Mouse (Mus musculus): ENCODE data around the gene Jdp2. TPM values are rescaled to one million over a fixed set of nuclear protein-coding genes. Genes with fewer than 3 reads are reported as not detected.
"Not testable (repeated sequence)": the region's sequence is repeated elsewhere in the genome, so short reads cannot be mapped to it uniquely, and the experiment has no call there.

The Jdp2 gene
- polyA plus RNA-seq, 1 experiment from 2014 or later: 0.12 TPM

GRCm38 (mm10) chr12:85660855-85661254 lies 62.0 kb downstream of the Jdp2 start:
- WGBS (ENCODE audit: insufficient replicate concordance): 62% methylated on average over 12 of the region's 12 CpGs
- H3K4me3 ChIP-seq (ENCODE audit: low read depth, low read length): no peak overlapping the region
- ATAC-seq (ENCODE audit: low read depth): no peak
- no peaks in the 10 kb centered on the region for H3K27me3 ChIP-seq (ENCODE audit: control insufficient read depth, insufficient read depth, low read depth, low read length)
- no peak overlapping the region for H3K4me2 ChIP-seq (ENCODE audit: low read depth, low read length)
- H3K4me1 ChIP-seq (ENCODE audit: control insufficient read depth, low read depth, low read length): no peaks in the 10 kb centered on the region
- no peak overlapping the region for H3K9ac ChIP-seq (ENCODE audit: low read depth, low read length)
- no peak overlapping the region for H3K27ac ChIP-seq (ENCODE audit: low read length)
- no peaks in the 10 kb centered on the region for H3K9me3 ChIP-seq (replicated peaks; ENCODE audit: control insufficient read depth, low read length)
- no peaks in the 10 kb centered on the region for H3K36me3 ChIP-seq (ENCODE audit: control insufficient read depth, insufficient read depth)

- not testable (repeated sequence) for H3K4me3 ChIP-seq (ENCODE audit: low read depth, low read length); H3K27me3 ChIP-seq (ENCODE audit: control insufficient read depth, insufficient read depth, low read depth, low read length); H3K27ac ChIP-seq (ENCODE audit: low read length); H3K9ac ChIP-seq (ENCODE audit: low read depth, low read length); H3K4me1 ChIP-seq (ENCODE audit: control insufficient read depth, low read depth, low read length); ATAC-seq (ENCODE audit: low read depth); H3K4me2 ChIP-seq (ENCODE audit: low read depth, low read length); H3K9me3 ChIP-seq (replicated peaks; ENCODE audit: control insufficient read depth, low read length); H3K36me3 ChIP-seq (ENCODE audit: control insufficient read depth, insufficient read depth)
- 72% methylated on average over 8 of the region's 8 CpGs for WGBS (ENCODE audit: insufficient replicate concordance)
These were observed 63.4 kb downstream of the Jdp2 start for GRCm38 (mm10) chr12:85662232-85662631.

GRCm38 (mm10) chr12:85662896-85663295 lies 64.1 kb downstream of the Jdp2 start:
- no peaks in the 10 kb centered on the region for H3K9me3 ChIP-seq (replicated peaks; ENCODE audit: control insufficient read depth, low read length)
- ATAC-seq (ENCODE audit: low read depth): no peak
- H3K4me1 ChIP-seq (ENCODE audit: control insufficient read depth, low read depth, low read length): no peaks in the 10 kb centered on the region
- H3K27ac ChIP-seq (ENCODE audit: low read length): no peak overlapping the region
- 6% methylated on average over 9 of the region's 9 CpGs for WGBS (ENCODE audit: insufficient replicate concordance)
- H3K4me2 ChIP-seq (ENCODE audit: low read depth, low read length): no peak overlapping the region
- no peak overlapping the region for H3K4me3 ChIP-seq (ENCODE audit: low read depth, low read length)
- H3K27me3 ChIP-seq (ENCODE audit: control insufficient read depth, insufficient read depth, low read depth, low read length): no peaks in the 10 kb centered on the region
- no peak overlapping the region for H3K9ac ChIP-seq (ENCODE audit: low read depth, low read length)
- H3K36me3 ChIP-seq (ENCODE audit: control insufficient read depth, insufficient read depth): no peaks in the 10 kb centered on the region

GRCm38 (mm10) chr12:85666112-85666511 lies 67.3 kb downstream of the Jdp2 start:
- Histone ChIP-seq H3K4me3 (ENCODE audit: low read depth, low read length) (no peak overlapping the region), H3K4me2 (ENCODE audit: low read depth, low read length) (no peak overlapping the region), H3K27me3 (ENCODE audit: control insufficient read depth, insufficient read depth, low read depth, low read length) (no peaks in the 10 kb centered on the region), H3K9ac (ENCODE audit: low read depth, low read length) (no peak overlapping the region), H3K4me1 (ENCODE audit: control insufficient read depth, low read depth, low read length) (no peaks in the 10 kb centered on the region), H3K27ac (ENCODE audit: low read length) (no peak overlapping the region), H3K36me3 (ENCODE audit: control insufficient read depth, insufficient read depth) (no peaks in the 10 kb centered on the region), H3K9me3 (replicated peaks; ENCODE audit: control insufficient read depth, low read length) (no peaks in the 10 kb centered on the region)
- 57% methylated on average over 8 of the region's 8 CpGs for WGBS (ENCODE audit: insufficient replicate concordance)
- ATAC-seq (ENCODE audit: low read depth): no peak

GRCm38 (mm10) chr12:85667071-85667470 lies 68.2 kb downstream of the Jdp2 start:
- no peak overlapping the region for H3K4me3 ChIP-seq (ENCODE audit: low read depth, low read length)
- no peak overlapping the region for H3K27ac ChIP-seq (ENCODE audit: low read length)
- no peaks in the 10 kb centered on the region for H3K36me3 ChIP-seq (ENCODE audit: control insufficient read depth, insufficient read depth)
- no peak for ATAC-seq (ENCODE audit: low read depth)
- no peak overlapping the region for H3K4me2 ChIP-seq (ENCODE audit: low read depth, low read length)
- no peaks in the 10 kb centered on the region for H3K9me3 ChIP-seq (replicated peaks; ENCODE audit: control insufficient read depth, low read length)
- no peaks in the 10 kb centered on the region for H3K4me1 ChIP-seq (ENCODE audit: control insufficient read depth, low read depth, low read length)
- 69% methylated on average over 7 of the region's 7 CpGs for WGBS (ENCODE audit: insufficient replicate concordance)
- no peaks in the 10 kb centered on the region for H3K27me3 ChIP-seq (ENCODE audit: control insufficient read depth, insufficient read depth, low read depth, low read length)
- no peak overlapping the region for H3K9ac ChIP-seq (ENCODE audit: low read depth, low read length)

GRCm38 (mm10) chr12:85668696-85669095 lies 69.9 kb downstream of the Jdp2 start:
- no peak for ATAC-seq (ENCODE audit: low read depth)
- WGBS (ENCODE audit: insufficient replicate concordance): 58% methylated on average over 3 of the region's 3 CpGs
- Histone ChIP-seq H3K4me1 (ENCODE audit: control insufficient read depth, low read depth, low read length) (no peaks in the 10 kb centered on the region), H3K9me3 (replicated peaks; ENCODE audit: control insufficient read depth, low read length) (no peaks in the 10 kb centered on the region), H3K4me2 (ENCODE audit: low read depth, low read length) (no peak overlapping the region), H3K9ac (ENCODE audit: low read depth, low read length) (no peak overlapping the region), H3K27ac (ENCODE audit: low read length) (no peak overlapping the region), H3K36me3 (ENCODE audit: control insufficient read depth, insufficient read depth) (no peaks in the 10 kb centered on the region), H3K27me3 (ENCODE audit: control insufficient read depth, insufficient read depth, low read depth, low read length) (no peaks in the 10 kb centered on the region), H3K4me3 (ENCODE audit: low read depth, low read length) (no peak overlapping the region)

- Histone ChIP-seq H3K27ac (ENCODE audit: low read length) (no peak overlapping the region), H3K9me3 (replicated peaks; ENCODE audit: control insufficient read depth, low read length) (no peaks in the 10 kb centered on the region), H3K27me3 (ENCODE audit: control insufficient read depth, insufficient read depth, low read depth, low read length) (no peaks in the 10 kb centered on the region), H3K36me3 (ENCODE audit: control insufficient read depth, insufficient read depth) (no peaks in the 10 kb centered on the region), H3K9ac (ENCODE audit: low read depth, low read length) (no peak overlapping the region), H3K4me2 (ENCODE audit: low read depth, low read length) (no peak overlapping the region), H3K4me3 (ENCODE audit: low read depth, low read length) (no peak overlapping the region), H3K4me1 (ENCODE audit: control insufficient read depth, low read depth, low read length) (no peaks in the 10 kb centered on the region)
- no peak for ATAC-seq (ENCODE audit: low read depth)
- 16% methylated on average over 3 of the region's 3 CpGs for WGBS (ENCODE audit: insufficient replicate concordance)
These were observed 71.3 kb downstream of the Jdp2 start for GRCm38 (mm10) chr12:85670080-85670479.

GRCm38 (mm10) chr12:85673914-85674313 lies 75.1 kb downstream of the Jdp2 start:
- Histone ChIP-seq H3K4me1 (ENCODE audit: control insufficient read depth, low read depth, low read length) (no peaks in the 10 kb centered on the region), H3K36me3 (ENCODE audit: control insufficient read depth, insufficient read depth) (no peaks in the 10 kb centered on the region), H3K9ac (ENCODE audit: low read depth, low read length) (no peak overlapping the region), H3K27me3 (ENCODE audit: control insufficient read depth, insufficient read depth, low read depth, low read length) (no peaks in the 10 kb centered on the region), H3K4me3 (ENCODE audit: low read depth, low read length) (no peak overlapping the region), H3K27ac (ENCODE audit: low read length) (no peak overlapping the region), H3K4me2 (ENCODE audit: low read depth, low read length) (no peak overlapping the region), H3K9me3 (replicated peaks; ENCODE audit: control insufficient read depth, low read length) (no peaks in the 10 kb centered on the region)
- 44% methylated on average over 8 of the region's 8 CpGs for WGBS (ENCODE audit: insufficient replicate concordance)
- ATAC-seq (ENCODE audit: low read depth): no peak

- ATAC-seq (ENCODE audit: low read depth): no peak
- no peaks in the 10 kb centered on the region for H3K36me3 ChIP-seq (ENCODE audit: control insufficient read depth, insufficient read depth)
- no peaks in the 10 kb centered on the region for H3K9me3 ChIP-seq (replicated peaks; ENCODE audit: control insufficient read depth, low read length)
- H3K27ac ChIP-seq (ENCODE audit: low read length): no peak overlapping the region
- no peaks in the 10 kb centered on the region for H3K4me1 ChIP-seq (ENCODE audit: control insufficient read depth, low read depth, low read length)
- WGBS (ENCODE audit: insufficient replicate concordance): 58% methylated on average over 5 of the region's 5 CpGs
- H3K27me3 ChIP-seq (ENCODE audit: control insufficient read depth, insufficient read depth, low read depth, low read length): no peaks in the 10 kb centered on the region
- H3K4me2 ChIP-seq (ENCODE audit: low read depth, low read length): no peak overlapping the region
- no peak overlapping the region for H3K4me3 ChIP-seq (ENCODE audit: low read depth, low read length)
- no peak overlapping the region for H3K9ac ChIP-seq (ENCODE audit: low read depth, low read length)
These were observed 80.3 kb downstream of the Jdp2 start for GRCm38 (mm10) chr12:85679117-85679516.

GRCm38 (mm10) chr12:85679808-85680207 lies 81.0 kb downstream of the Jdp2 start:
- Histone ChIP-seq H3K27me3 (ENCODE audit: control insufficient read depth, insufficient read depth, low read depth, low read length) (no peaks in the 10 kb centered on the region), H3K36me3 (ENCODE audit: control insufficient read depth, insufficient read depth) (no peaks in the 10 kb centered on the region), H3K9ac (ENCODE audit: low read depth, low read length) (no peak overlapping the region), H3K9me3 (replicated peaks; ENCODE audit: control insufficient read depth, low read length) (no peaks in the 10 kb centered on the region), H3K4me1 (ENCODE audit: control insufficient read depth, low read depth, low read length) (no peaks in the 10 kb centered on the region), H3K27ac (ENCODE audit: low read length) (no peak overlapping the region), H3K4me3 (ENCODE audit: low read depth, low read length) (no peak overlapping the region), H3K4me2 (ENCODE audit: low read depth, low read length) (no peak overlapping the region)
- no peak for ATAC-seq (ENCODE audit: low read depth)
- WGBS (ENCODE audit: insufficient replicate concordance): 38% methylated on average over 2 of the region's 2 CpGs
